Mouse (Mus musculus): ENCODE measurements around the gene Tacr2.

Gene Tacr2

GRCm38 (mm10) chr10:62305090-62305489, 52.9 kb downstream of the Tacr2 start:
- no peak for DNase-seq (ENCODE audit: low spot score)

GRCm38 (mm10) chr10:62306483-62306882, 54.2 kb downstream of the Tacr2 start:
- DNase-seq (ENCODE audit: low spot score), result no peak

GRCm38 (mm10) chr10:62308896-62309491, 56.8 kb downstream of the Tacr2 start:
- no peak for DNase-seq (ENCODE audit: low spot score)

- no peak for DNase-seq (ENCODE audit: low spot score)
Observed at GRCm38 (mm10) chr10:62309593-62309992, 57.4 kb downstream of the Tacr2 start.

- DNase-seq (ENCODE audit: low spot score), result no peak
Observed at GRCm38 (mm10) chr10:62310259-62311039, 58.2 kb downstream of the Tacr2 start.

GRCm38 (mm10) chr10:62311464-62311863, 59.2 kb downstream of the Tacr2 start:
- no peak for DNase-seq (ENCODE audit: low spot score)

- no peak for DNase-seq (ENCODE audit: low spot score)
Observed at GRCm38 (mm10) chr10:62313140-62313539, 60.9 kb downstream of the Tacr2 start.

- DNase-seq (ENCODE audit: low spot score), result no peak
Observed at GRCm38 (mm10) chr10:62313885-62314424, 61.7 kb downstream of the Tacr2 start.

Data from ovary, postnatal 10 days (tissue).